Mouse (Mus musculus) ovary, postnatal 36 days (tissue): Measurements from ENCODE around the gene Hmgcs2.

Experiments used
- DNase-seq: peaks from one replicate; pipeline ENCODE4 v3.0.0; 2022; ENCODE audit warnings: low spot score, mixed read lengths

The Hmgcs2 gene

GRCm38 (mm10) chr3:98338584-98339041 lies 58.4 kb downstream of the Hmgcs2 start:
- DNase-seq, result peak; percentile 63

GRCm38 (mm10) chr3:98339097-98339705 lies 59.0 kb downstream of the Hmgcs2 start:
- peak; percentile 65 for DNase-seq

- peak; percentile 69 for DNase-seq
These were observed 59.5 kb downstream of the Hmgcs2 start, which contains the start of gene Phgdh for GRCm38 (mm10) chr3:98339706-98340109. Gene Phgdh, minus strand, starts transcription at chr3:98339990.

GRCm38 (mm10) chr3:98340818-98341594 lies 60.8 kb downstream of the Hmgcs2 start:
- DNase-seq, result no peak

DNA sequence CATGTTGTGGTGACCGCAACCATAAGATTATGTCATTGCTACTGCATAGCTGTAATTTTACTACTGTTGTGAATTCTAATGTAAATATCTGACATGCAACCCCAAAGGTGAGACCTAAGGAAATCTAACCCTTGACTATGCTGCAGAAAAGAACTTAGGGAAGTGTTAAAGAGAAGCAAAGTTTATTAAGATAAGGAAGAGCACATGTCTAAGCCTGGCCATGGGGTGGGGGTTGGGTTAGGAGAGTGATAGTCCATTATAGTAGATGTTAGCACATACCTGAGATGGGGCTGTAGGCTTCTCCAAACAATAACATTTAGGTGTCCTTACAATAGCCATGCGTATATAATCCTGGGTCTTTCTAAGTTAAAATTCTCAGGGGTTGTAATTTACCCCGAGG lies 63.0 kb downstream of the Hmgcs2 start:
- no peak for DNase-seq

GRCm38 (mm10) chr3:98348106-98348505 lies 67.9 kb downstream of the Hmgcs2 start:
- DNase-seq, result no peak

GRCm38 (mm10) chr3:98348705-98349104 lies 68.5 kb downstream of the Hmgcs2 start:
- DNase-seq, result no peak

DNA sequence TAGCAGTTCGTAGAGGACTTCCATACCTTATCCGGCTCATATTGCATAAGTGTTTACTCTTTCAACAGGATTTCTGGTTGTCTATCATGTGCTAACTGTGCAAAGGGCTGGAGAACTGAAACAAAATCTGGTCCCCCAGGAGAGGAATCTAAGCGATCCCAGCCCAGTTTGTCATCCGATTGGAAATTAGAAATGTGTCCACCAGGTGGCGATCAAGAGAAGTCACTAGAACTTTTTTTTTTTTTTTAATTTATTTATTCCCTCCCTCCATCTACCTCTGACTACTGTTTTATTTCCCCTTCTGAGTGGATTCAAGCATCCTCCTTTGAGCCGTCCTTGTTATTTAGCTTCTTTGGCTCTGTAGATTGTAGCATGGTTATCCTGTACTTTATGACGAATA lies 73.7 kb downstream of the Hmgcs2 start:
- peak; percentile 19 for DNase-seq

- no peak for DNase-seq
These were observed 75.2 kb downstream of the Hmgcs2 start for GRCm38 (mm10) chr3:98355344-98356025.

GRCm38 (mm10) chr3:98356026-98356365 lies 75.8 kb downstream of the Hmgcs2 start:
- DNase-seq, result no peak

DNA sequence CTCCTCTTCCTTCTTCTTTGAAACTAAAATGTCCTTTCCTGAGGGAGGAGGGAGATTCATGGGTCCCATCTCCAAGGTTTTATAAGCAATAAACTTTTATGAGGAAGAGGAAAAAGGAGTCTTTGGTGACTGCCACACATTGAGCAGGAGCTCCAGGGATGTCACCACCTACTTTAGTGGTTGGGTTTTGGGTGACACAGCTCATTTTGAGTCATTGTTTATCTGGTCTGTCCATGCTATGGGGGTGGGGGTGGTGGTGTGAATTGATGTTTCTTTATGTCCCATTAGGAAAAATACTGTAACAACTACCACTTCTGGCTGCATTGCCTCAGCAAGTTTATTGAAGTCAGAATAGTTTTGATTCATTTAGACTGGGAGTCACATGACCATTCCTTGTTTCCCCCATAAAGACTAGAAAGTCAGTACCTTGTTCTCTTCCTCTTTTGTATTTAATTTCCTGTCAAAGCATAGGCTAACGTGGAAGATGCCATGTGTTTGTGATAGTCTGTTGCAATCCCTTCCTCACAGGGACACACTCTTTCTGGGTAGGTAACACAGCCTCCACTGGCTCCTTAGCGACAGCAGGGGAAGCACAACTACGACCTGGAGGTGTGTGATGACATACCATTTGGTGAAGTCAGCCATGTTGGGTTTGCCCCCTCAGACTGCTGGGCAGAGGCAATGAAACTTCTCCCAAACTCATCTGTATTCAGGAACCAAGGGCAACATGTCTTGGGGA lies 76.6 kb downstream of the Hmgcs2 start:
- no peak for DNase-seq
